In genomic region chr12:93486381-93486780, GRCm38 (mm10) we compare ENCODE assay signal across 16 mouse cellular contexts.
DNase-seq lines count a peak whose midpoint lies in the region; TF ChIP-seq lines count a peak whose summit lies in the region.
"Had no signal": no experiment of that assay in that cellular context is flagged by ENCODE, and none has a peak within 500 bp of the region (broad histone marks: within the 10 kb centered on the region; RNA-seq: fewer than 3 reads in every experiment).

No protein-coding gene starts in this region.

- DNase-seq in adrenal gland, adult 2 months, result peak; percentile 58
- no peak for DNase-seq in adrenal gland, postnatal 4 days (ENCODE audit: low spot score in 2 of 2)
- peak; percentile 33 for DNase-seq in adrenal gland, postnatal 10 days
- DNase-seq in adrenal gland, postnatal 14 days, result peak; percentile 14
- no peak for DNase-seq in spleen, postnatal 14 days (ENCODE audit: low spot score in 2 of 2)
- no peak for DNase-seq in kidney, adult 2 months
- DNase-seq: cerebellum, adult 11-12 months; cerebellum, adult 2 months; cerebellum, adult 9-10 months; cerebellum, postnatal 10 days; cerebellum, postnatal 25 days; forebrain, postnatal 0 days had no signal

- no peaks in the 10 kb centered on the region for H3K36me3 ChIP-seq in kidney, adult 2 months (ENCODE audit: control insufficient read depth, insufficient read depth, low read length)
- H3K36me3 ChIP-seq: embryonic facial prominence, embryonic 10.5 days; embryonic facial prominence, embryonic 12.5 days; forebrain, embryonic 15.5 days had no signal

- TF ChIP-seq CTCF in kidney, adult 2 months (conservative IDR thresholded peaks at IDR 0.05; ENCODE audit: insufficient read depth, insufficient read length, low read depth, low read length), result no peak

- H3K27ac ChIP-seq in kidney, adult 2 months (ENCODE audit: insufficient read depth, low read depth, low read length), result no peak overlapping the region
- H3K27ac ChIP-seq: embryonic facial prominence, embryonic 10.5 days; embryonic facial prominence, embryonic 12.5 days; forebrain, embryonic 13.5 days; forebrain, embryonic 15.5 days had no signal

- no peaks in the 10 kb centered on the region for H3K4me1 ChIP-seq in kidney, adult 2 months (ENCODE audit: control insufficient read depth, insufficient read depth, low read length)
- H3K4me1 ChIP-seq: embryonic facial prominence, embryonic 10.5 days; embryonic facial prominence, embryonic 12.5 days; forebrain, embryonic 13.5 days; forebrain, embryonic 15.5 days had no signal

- no peak for TF ChIP-seq POLR2A in kidney, adult 2 months (IDR thresholded peaks at IDR 0.05; ENCODE audit: low read depth, low read length)

- WGBS in kidney, adult 2 months, result 71% methylated on average over 1 of the region's 1 CpGs

- no peak overlapping the region for H3K4me3 ChIP-seq in kidney, adult 2 months (ENCODE audit: insufficient read depth, low read depth, low read length)
- H3K4me3 ChIP-seq: embryonic facial prominence, embryonic 10.5 days; embryonic facial prominence, embryonic 12.5 days; forebrain, embryonic 13.5 days; forebrain, embryonic 15.5 days had no signal

- H3K27me3 ChIP-seq in kidney, adult 2 months (replicated peaks; ENCODE audit: control insufficient read depth, insufficient read depth, low read length), result no peaks in the 10 kb centered on the region
- H3K27me3 ChIP-seq: embryonic facial prominence, embryonic 12.5 days; forebrain, embryonic 13.5 days; forebrain, embryonic 15.5 days had no signal

Comparison
In these comparisons a context has a peak if more than half of its experiments do, and no peak if none do; other contexts are left out.
1. DNase-seq: peak in adrenal gland, adult 2 months (single experiment), adrenal gland, postnatal 10 days (single experiment) and adrenal gland, postnatal 14 days (single experiment); none in adrenal gland, postnatal 4 days (0 of 2), spleen, postnatal 14 days (0 of 2) and kidney, adult 2 months (single experiment).